Mouse (Mus musculus) intestine, embryonic 16.5 days (tissue): Measurements from ENCODE around the gene Lgals12. TPM values are rescaled to one million over a fixed set of nuclear protein-coding genes. Genes with fewer than 3 reads are reported as not detected.

Source experiments
- ATAC-seq: fragments of 200-750 bp; cut with Nextera tagmentation; 2 replicates; pipeline ENCODE4 v1.8.0; 2017; ENCODE audit warnings: moderate TSS enrichment, moderate library complexity
- H3K27ac ChIP-seq: fragments of 300-500 bp; sonication (generic); 2 replicates; pipeline ENCODE4 v1.5.1; 2014; ENCODE audit warnings: mild to moderate bottlenecking, low read length
- H3K27me3 ChIP-seq: fragments of 300-500 bp; sonication (generic); replicated peaks from 2 replicates; pipeline ENCODE4 v1.6.1; 2014; ENCODE audit warnings: low read length, control low read depth, mixed read lengths; ENCODE audit not compliant: control insufficient read depth, insufficient read depth
- H3K36me3 ChIP-seq: fragments of 300-500 bp; sonication (generic); 2 replicates; pipeline ENCODE4 v1.6.1; 2014; ENCODE audit warnings: low read length, control low read depth; ENCODE audit not compliant: control insufficient read depth, insufficient read depth
- H3K4me1 ChIP-seq: fragments of 300-500 bp; sonication (generic); 2 replicates; pipeline ENCODE4 v1.6.1; 2014; ENCODE audit warnings: low read length, control low read depth, mixed read lengths; ENCODE audit not compliant: control insufficient read depth, insufficient read depth
- H3K4me2 ChIP-seq: fragments of 300-500 bp; sonication (generic); 2 replicates; pipeline ENCODE4 v1.6.1; 2014; ENCODE audit warnings: low read depth, low read length, control low read depth
- H3K4me3 ChIP-seq: fragments of 300-500 bp; sonication (generic); 2 replicates; pipeline ENCODE4 v1.5.1; 2014; ENCODE audit warnings: mild to moderate bottlenecking, low read length
- H3K9ac ChIP-seq: fragments of 300-500 bp; sonication (generic); 2 replicates; pipeline ENCODE4 v1.6.1; 2014; ENCODE audit warnings: low read depth, low read length
- H3K9me3 ChIP-seq: fragments of 300-500 bp; sonication (generic); 2 replicates; pipeline ENCODE4 v1.6.1; 2016; ENCODE audit warnings: low read length, control low read depth; ENCODE audit not compliant: control insufficient read depth
- WGBS: fragments of 180-500 bp; shearing (Covaris S2); extraction: QIAGEN DNeasy Blood & Tissue Kit; methylation state at CpG from one replicate; pipeline ENCODE4 v1.1.7; 2014; 5-methylcytosine and 5-hydroxymethylcytosine counted together
- polyA plus RNA-seq: library from polyadenylated mRNA; unstranded; fragments of >200 nt; fragmentation: Nextera tagmentation; extraction: Ambion mirVana; gene quantifications from 2 replicates; pipeline ENCODE4 v1.2.1, GENCODE M21; 2015

Lgals12 gene
- polyA plus RNA-seq, 1 experiment from 2014 or later: 2.0 TPM

- ATAC-seq: no peak
- H3K4me3 ChIP-seq: no peak overlapping the region
- 97% methylated on average over 1 of the region's 1 CpGs for WGBS
- no peak overlapping the region for H3K27ac ChIP-seq
- peaks cover 9% of the 10 kb centered on the region; the same call in 1 of the 2 replicates for H3K4me1 ChIP-seq
- H3K4me2 ChIP-seq: no peak overlapping the region
- H3K9me3 ChIP-seq: no peaks in the 10 kb centered on the region
- no peaks in the 10 kb centered on the region for H3K36me3 ChIP-seq
- no peaks in the 10 kb centered on the region for H3K27me3 ChIP-seq
- no peak overlapping the region for H3K9ac ChIP-seq
Observed at GRCm38 (mm10) chr19:7556641-7557040, 50.4 kb downstream of the Lgals12 start.

GRCm38 (mm10) chr19:7554881-7555280, 52.1 kb downstream of the Lgals12 start:
- Histone ChIP-seq H3K4me2 (no peak overlapping the region), H3K27ac (no peak overlapping the region), H3K4me3 (no peak overlapping the region), H3K4me1 (peaks cover 9% of the 10 kb centered on the region; the same call in 1 of the 2 replicates), H3K27me3 (no peaks in the 10 kb centered on the region), H3K36me3 (no peaks in the 10 kb centered on the region), H3K9me3 (no peaks in the 10 kb centered on the region), H3K9ac (no peak overlapping the region)
- ATAC-seq: no peak
- 58% methylated on average over 4 of the region's 4 CpGs for WGBS

- no peak for ATAC-seq
- Histone ChIP-seq H3K4me2 (no peak overlapping the region), H3K36me3 (no peaks in the 10 kb centered on the region), H3K4me1 (peaks cover 8% of the 10 kb centered on the region; the same call in 1 of the 2 replicates), H3K9me3 (no peaks in the 10 kb centered on the region), H3K27me3 (no peaks in the 10 kb centered on the region), H3K27ac (no peak overlapping the region), H3K4me3 (no peak overlapping the region), H3K9ac (no peak overlapping the region)
Observed at GRCm38 (mm10) chr19:7553441-7553840, 53.6 kb downstream of the Lgals12 start.

- Histone ChIP-seq H3K9me3 (no peaks in the 10 kb centered on the region), H3K4me2 (no peak overlapping the region), H3K4me3 (no peak overlapping the region), H3K9ac (no peak overlapping the region), H3K4me1 (no peaks in the 10 kb centered on the region), H3K27me3 (no peaks in the 10 kb centered on the region), H3K27ac (no peak overlapping the region), H3K36me3 (no peaks in the 10 kb centered on the region)
- no peak for ATAC-seq
- WGBS: 69% methylated on average over 2 of the region's 2 CpGs
Observed at GRCm38 (mm10) chr19:7552301-7552673, 54.7 kb downstream of the Lgals12 start.

- Histone ChIP-seq H3K27me3 (no peaks in the 10 kb centered on the region), H3K27ac (no peak overlapping the region), H3K9me3 (no peaks in the 10 kb centered on the region), H3K4me2 (no peak overlapping the region), H3K36me3 (no peaks in the 10 kb centered on the region), H3K4me1 (no peaks in the 10 kb centered on the region), H3K4me3 (no peak overlapping the region), H3K9ac (no peak overlapping the region)
- ATAC-seq: peak; percentile 66; the same call in 1 of the 2 replicates
- 38% methylated on average over 4 of the region's 4 CpGs for WGBS
Observed at GRCm38 (mm10) chr19:7551550-7552300, 55.3 kb downstream of the Lgals12 start.

- H3K4me3 ChIP-seq: no peak overlapping the region
- H3K36me3 ChIP-seq: no peaks in the 10 kb centered on the region
- H3K9me3 ChIP-seq: no peaks in the 10 kb centered on the region
- 90% methylated on average over 3 of the region's 3 CpGs for WGBS
- no peak overlapping the region for H3K27ac ChIP-seq
- H3K27me3 ChIP-seq: no peaks in the 10 kb centered on the region
- no peak overlapping the region for H3K9ac ChIP-seq
- no peak for ATAC-seq
- no peak overlapping the region for H3K4me2 ChIP-seq
- H3K4me1 ChIP-seq: no peaks in the 10 kb centered on the region
Observed at GRCm38 (mm10) chr19:7548924-7549323, 58.1 kb downstream of the Lgals12 start.

Other genes starting within 250 kb of the Lgals12 start
- 17.4 and 18.2 TPM in 2 replicates for gene Spindoc, start 224.2 kb downstream of the Lgals12 start, polyA plus RNA-seq
- 3.1 and 3.2 TPM in 2 replicates for gene 2700081O15Rik, start 189.6 kb downstream of the Lgals12 start, polyA plus RNA-seq
- gene Rtn3, start 123.9 kb downstream of the Lgals12 start, polyA plus RNA-seq: 127 TPM in 2 replicates
- gene Atl3, start 113.2 kb downstream of the Lgals12 start, polyA plus RNA-seq: 6.1 and 7.7 TPM in 2 replicates
- gene Pla2g16, start 49.7 kb downstream of the Lgals12 start, polyA plus RNA-seq: 5.5 and 7.2 TPM in 2 replicates
- gene Hrasls5, start 5.3 kb upstream of the Lgals12 start, polyA plus RNA-seq: not detected in 2 replicates
- not detected in 2 replicates for gene Slc22a19, start 104.1 kb upstream of the Lgals12 start, polyA plus RNA-seq
- gene Slc22a26, start 195.5 kb upstream of the Lgals12 start, polyA plus RNA-seq: not detected in 2 replicates